Mouse (Mus musculus) limb, embryonic 13.5 days (tissue): ENCODE results near the gene Slc29a2. TPM values are rescaled to one million over a fixed set of nuclear protein-coding genes. Genes with fewer than 3 reads are reported as not detected.

Experiments
- ATAC-seq: fragments of 200-750 bp; cut with Nextera tagmentation; 2 replicates; pipeline ENCODE4 v1.8.0; 2017; ENCODE audit warnings: low read depth, moderate number of reproducible peaks, moderate TSS enrichment; ENCODE audit not compliant: low FRiP score
- H3K27ac ChIP-seq: fragments of 300-500 bp; sonication (generic); 2 replicates; pipeline ENCODE4 v1.5.1; 2015; ENCODE audit warnings: inconsistent platforms, mild to moderate bottlenecking, moderate library complexity
- H3K27me3 ChIP-seq: fragments of 300-500 bp; sonication (generic); 2 replicates; pipeline ENCODE4 v1.6.1; 2015; ENCODE audit warnings: mild to moderate bottlenecking, inconsistent platforms
- H3K36me3 ChIP-seq: fragments of 300-500 bp; sonication (generic); 2 replicates; pipeline ENCODE4 v1.6.1; 2015; ENCODE audit warnings: inconsistent platforms, mild to moderate bottlenecking, moderate library complexity
- H3K4me1 ChIP-seq: fragments of 300-500 bp; sonication (generic); 2 replicates; pipeline ENCODE4 v1.6.1; 2015; ENCODE audit warnings: inconsistent platforms
- H3K4me2 ChIP-seq: fragments of 300-500 bp; sonication (generic); replicated peaks from 2 replicates; pipeline ENCODE4 v1.6.1; 2015; ENCODE audit warnings: inconsistent platforms, mild to moderate bottlenecking, moderate library complexity
- H3K4me3 ChIP-seq: fragments of 300-500 bp; sonication (generic); 2 replicates; pipeline ENCODE4 v1.5.1; 2015; ENCODE audit warnings: moderate library complexity, mild to moderate bottlenecking, inconsistent platforms
- H3K9ac ChIP-seq: fragments of 300-500 bp; sonication (generic); 2 replicates; pipeline ENCODE4 v1.6.1; 2015; ENCODE audit warnings: mild to moderate bottlenecking, inconsistent platforms
- H3K9me3 ChIP-seq: fragments of 300-500 bp; sonication (generic); 2 replicates; pipeline ENCODE4 v1.6.1; 2016; ENCODE audit warnings: inconsistent platforms
- WGBS: fragments of 180-500 bp; shearing (Covaris S2); methylation state at CpG from one replicate; pipeline ENCODE4 v1.1.7; 2015; 5-methylcytosine and 5-hydroxymethylcytosine counted together
- polyA plus RNA-seq: library from polyadenylated mRNA; unstranded; fragments of >200 nt; fragmentation: Nextera tagmentation; extraction: Ambion mirVana; gene quantifications from 2 replicates; pipeline ENCODE4 v1.2.1, GENCODE M21; 2015

The Slc29a2 gene
- polyA plus RNA-seq, 1 experiment from 2014 or later = 6.0 TPM

GRCm38 (mm10) chr19:5051515-5051914, 27.9 kb downstream of the Slc29a2 start:
- Histone ChIP-seq H3K4me1 (peaks cover 28% of the 10 kb centered on the region), H3K9me3 (no peaks in the 10 kb centered on the region), H3K4me3 (peak overlapping the region; percentile 24; the same call in 1 of the 2 replicates), H3K9ac (0 out of 2 replicates have a peak overlapping the region, but pooled peaks have one; percentile 50), H3K27ac (no peak overlapping the region), H3K4me2 (peak overlapping the region; percentile 47), H3K36me3 (peaks cover 32% of the 10 kb centered on the region), H3K27me3 (peaks cover 63% of the 10 kb centered on the region)
- ATAC-seq = no peak
- WGBS = 39% methylated on average over 3 of the region's 3 CpGs

DNA sequence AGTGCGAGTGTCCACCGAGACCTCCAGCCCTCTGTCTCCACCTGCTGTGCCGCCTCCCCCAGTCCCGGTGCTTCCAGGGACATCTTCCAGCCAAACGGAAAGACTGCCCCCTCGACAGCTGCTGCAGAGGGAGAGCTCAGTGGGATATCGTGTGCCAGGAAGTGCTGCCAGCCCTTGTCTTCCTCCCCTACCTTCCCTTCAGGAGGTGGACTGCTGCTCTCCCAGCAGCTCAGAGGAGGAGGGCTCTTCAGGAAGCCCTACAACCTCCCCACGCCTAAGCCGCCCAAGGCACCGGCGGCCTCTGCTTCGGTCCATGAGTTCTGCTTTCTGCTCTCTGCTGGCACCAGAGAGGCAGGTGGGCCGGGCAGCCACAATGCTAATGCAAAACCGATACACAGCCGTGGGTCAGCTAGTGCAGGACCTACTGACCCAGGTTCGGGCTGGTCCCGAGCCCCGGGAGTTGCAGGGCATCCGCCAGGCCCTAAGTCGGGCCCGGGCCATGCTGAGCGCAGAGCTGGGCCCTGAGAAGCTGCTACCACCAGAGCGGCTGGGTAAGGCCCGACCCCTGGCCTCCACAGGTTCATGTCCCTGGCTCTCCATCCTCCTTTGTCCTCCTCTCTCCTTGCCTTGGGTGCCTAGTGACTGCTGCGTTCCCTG, 28.6 kb downstream of the Slc29a2 start:
- WGBS = 27% methylated on average over 25 of the region's 25 CpGs
- peaks cover 31% of the 10 kb centered on the region for H3K4me1 ChIP-seq
- H3K36me3 ChIP-seq = peaks cover 24% of the 10 kb centered on the region
- peak overlapping the region; percentile 23; the same call in 1 of the 2 replicates for H3K4me2 ChIP-seq
- no peak overlapping the region for H3K4me3 ChIP-seq
- H3K9ac ChIP-seq = no peak overlapping the region
- no peaks in the 10 kb centered on the region for H3K9me3 ChIP-seq
- no peak overlapping the region for H3K27ac ChIP-seq
- no peak for ATAC-seq
- peaks cover 63% of the 10 kb centered on the region for H3K27me3 ChIP-seq

DNA sequence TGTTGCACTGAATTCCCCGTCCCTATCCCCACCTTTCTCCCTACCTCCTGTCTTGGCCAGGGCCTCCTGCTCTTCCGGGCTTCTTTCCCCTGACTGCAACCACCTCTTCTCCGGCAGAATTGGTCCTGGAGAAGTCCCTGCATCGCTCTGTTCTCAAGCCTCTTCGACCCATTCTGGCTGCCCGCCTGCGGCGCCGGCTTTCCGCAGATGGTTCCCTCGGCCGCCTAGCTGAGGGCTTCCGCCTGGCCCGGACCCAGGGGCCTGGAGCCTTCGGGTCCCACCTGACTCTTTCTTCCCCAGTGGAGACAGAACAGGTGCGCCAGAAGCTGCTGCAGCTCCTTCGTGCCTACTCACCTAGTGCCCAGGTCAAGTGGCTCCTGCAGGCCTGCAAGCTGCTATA, 29.2 kb downstream of the Slc29a2 start:
- H3K9ac ChIP-seq = no peak overlapping the region
- ATAC-seq = no peak
- no peak overlapping the region for H3K27ac ChIP-seq
- H3K4me1 ChIP-seq = peaks cover 32% of the 10 kb centered on the region
- peaks cover 18% of the 10 kb centered on the region for H3K36me3 ChIP-seq
- 56% methylated on average over 17 of the region's 17 CpGs for WGBS
- H3K27me3 ChIP-seq = peaks cover 63% of the 10 kb centered on the region
- H3K9me3 ChIP-seq = no peaks in the 10 kb centered on the region
- H3K4me3 ChIP-seq = no peak overlapping the region
- no peak overlapping the region for H3K4me2 ChIP-seq

GRCm38 (mm10) chr19:5053909-5054308, 30.2 kb downstream of the Slc29a2 start:
- H3K27me3 ChIP-seq = peaks cover 63% of the 10 kb centered on the region
- no peaks in the 10 kb centered on the region for H3K9me3 ChIP-seq
- no peak overlapping the region for H3K4me3 ChIP-seq
- H3K27ac ChIP-seq = no peak overlapping the region
- WGBS = 19% methylated on average over 9 of the region's 9 CpGs
- ATAC-seq = no peak
- H3K36me3 ChIP-seq = peaks cover 8% of the 10 kb centered on the region
- peaks cover 42% of the 10 kb centered on the region for H3K4me1 ChIP-seq
- no peak overlapping the region for H3K9ac ChIP-seq
- H3K4me2 ChIP-seq = no peak overlapping the region

- no peak overlapping the region for H3K9ac ChIP-seq
- no peak for ATAC-seq
- peaks cover 43% of the 10 kb centered on the region for H3K27me3 ChIP-seq
- no peaks in the 10 kb centered on the region for H3K9me3 ChIP-seq
- WGBS = 8% methylated on average over 6 of the region's 6 CpGs
- peaks cover 47% of the 10 kb centered on the region for H3K4me1 ChIP-seq
- H3K4me3 ChIP-seq = no peak overlapping the region
- no peaks in the 10 kb centered on the region for H3K36me3 ChIP-seq
- no peak overlapping the region for H3K27ac ChIP-seq
- peak overlapping the region; percentile 25; the same call in 1 of the 2 replicates for H3K4me2 ChIP-seq
Measured at GRCm38 (mm10) chr19:5056251-5056650, 32.6 kb downstream of the Slc29a2 start.

- 26% methylated on average over 16 of the region's 16 CpGs for WGBS
- peak overlapping the region; percentile 32; the same call in 1 of the 2 replicates for H3K9ac ChIP-seq
- no peaks in the 10 kb centered on the region for H3K9me3 ChIP-seq
- ATAC-seq = no peak
- no peak overlapping the region; the same call in 1 of the 2 replicates for H3K27ac ChIP-seq
- no peaks in the 10 kb centered on the region for H3K36me3 ChIP-seq
- no peak overlapping the region for H3K4me3 ChIP-seq
- peaks cover 24% of the 10 kb centered on the region for H3K27me3 ChIP-seq
- H3K4me2 ChIP-seq = no peak overlapping the region
- peaks cover 43% of the 10 kb centered on the region for H3K4me1 ChIP-seq
Measured at GRCm38 (mm10) chr19:5057876-5058775, 34.5 kb downstream of the Slc29a2 start.

DNA sequence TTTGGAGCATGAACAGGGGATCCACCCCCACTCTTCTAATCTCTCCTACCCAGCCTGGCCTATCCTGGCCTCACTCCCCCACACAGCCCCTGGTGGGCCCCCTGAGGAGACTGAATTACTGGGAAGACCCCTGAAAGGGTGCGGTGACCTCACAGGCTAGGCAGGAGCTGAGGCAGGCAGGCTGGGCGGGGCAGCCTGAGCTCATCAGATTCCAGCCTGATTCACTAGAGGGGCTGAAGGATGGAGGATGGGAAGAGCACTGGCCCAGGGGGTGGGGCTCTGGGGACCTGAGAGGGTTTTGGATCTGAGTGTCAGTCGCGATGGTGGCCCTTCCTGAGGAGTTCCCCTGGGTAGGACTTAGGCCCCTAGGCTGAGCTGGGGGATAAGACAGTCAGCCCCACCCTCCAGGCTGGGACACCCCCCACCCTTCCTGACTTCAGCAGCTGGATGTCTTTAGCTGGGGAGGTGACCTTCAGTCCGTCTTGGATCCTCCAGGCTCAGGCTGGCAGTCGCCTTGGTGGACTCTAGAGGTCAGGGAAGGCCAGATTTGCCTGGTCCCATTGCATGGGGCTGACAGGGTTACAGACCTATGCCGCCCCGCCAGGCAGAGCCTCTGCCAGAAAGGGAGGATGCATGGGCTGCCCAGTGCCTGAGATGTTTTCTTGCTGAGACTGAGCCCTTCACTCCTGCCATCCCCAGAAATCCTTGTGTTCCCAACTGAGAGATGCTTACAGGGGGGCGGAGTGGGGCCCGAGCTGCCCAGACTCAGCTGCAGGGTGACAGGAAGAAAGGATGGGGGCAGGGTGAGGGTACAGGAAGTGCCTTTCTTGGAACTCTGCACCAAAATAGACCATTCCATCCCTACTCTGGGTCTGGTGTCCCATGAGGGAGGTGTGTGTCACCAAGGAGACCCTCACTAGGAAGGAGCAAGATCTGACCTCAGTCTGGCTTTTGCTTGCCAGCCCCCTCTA, 35.4 kb downstream of the Slc29a2 start:
- 0 out of 2 replicates have a peak overlapping the region, but pooled peaks have one; percentile 9 for H3K4me2 ChIP-seq
- H3K27ac ChIP-seq = no peak overlapping the region; the same call in 1 of the 2 replicates
- peaks cover 15% of the 10 kb centered on the region for H3K27me3 ChIP-seq
- H3K4me1 ChIP-seq = peaks cover 43% of the 10 kb centered on the region
- no peak overlapping the region for H3K4me3 ChIP-seq
- peak overlapping the region; percentile 32 for H3K9ac ChIP-seq
- ATAC-seq = no peak
- WGBS = 19% methylated on average over 10 of the region's 10 CpGs
- no peaks in the 10 kb centered on the region for H3K36me3 ChIP-seq
- H3K9me3 ChIP-seq = no peaks in the 10 kb centered on the region

DNA sequence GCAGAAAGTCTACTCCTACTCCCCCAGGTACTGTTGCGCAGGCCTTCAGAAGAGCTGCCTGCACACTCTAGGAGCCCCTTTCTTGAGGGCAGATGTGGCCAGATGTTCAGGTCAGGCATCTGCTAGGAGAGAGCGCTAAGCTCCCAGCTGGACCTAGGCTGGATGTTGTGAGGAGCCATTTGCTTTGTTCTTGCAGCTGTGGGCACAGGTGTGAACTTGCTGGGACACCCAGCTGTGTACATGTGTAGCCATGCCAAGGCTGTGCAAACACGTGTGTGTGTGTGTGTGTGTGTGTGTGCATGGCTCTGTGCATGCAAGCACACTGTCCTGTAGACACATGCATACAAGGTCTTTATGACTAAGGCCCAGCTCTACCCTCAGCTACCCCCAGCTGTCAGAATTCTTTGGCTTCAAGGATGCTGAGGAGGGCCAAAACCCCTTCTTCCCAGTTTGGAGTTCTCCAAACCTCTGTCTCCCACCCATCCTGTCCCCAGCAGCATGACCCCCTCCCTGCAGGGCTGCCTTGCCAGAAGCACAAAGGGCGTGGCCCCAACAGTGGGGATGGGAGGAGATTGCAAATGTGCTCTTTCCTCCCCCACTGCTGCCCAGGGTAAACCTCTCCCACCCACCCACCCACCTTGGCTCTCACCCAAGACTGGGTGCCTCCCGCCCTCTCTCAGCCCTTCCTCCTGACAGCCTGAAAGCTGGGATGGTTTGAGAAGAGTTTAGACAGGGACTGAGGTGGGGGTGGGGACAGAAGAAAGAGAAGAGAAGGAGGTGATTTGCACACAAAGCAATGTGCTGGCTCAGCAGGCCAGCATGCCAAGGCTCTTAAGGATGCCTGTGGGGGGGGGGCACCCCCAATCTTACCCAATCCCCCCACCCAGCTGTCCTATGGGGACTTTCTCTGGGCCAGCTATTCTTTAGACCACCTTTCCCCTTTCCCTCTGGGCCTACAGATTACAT, 37.0 kb downstream of the Slc29a2 start:
- no peaks in the 10 kb centered on the region for H3K36me3 ChIP-seq
- no peak overlapping the region for H3K4me2 ChIP-seq
- 26% methylated on average over 5 of the region's 5 CpGs for WGBS
- no peaks in the 10 kb centered on the region for H3K27me3 ChIP-seq
- H3K9ac ChIP-seq = no peak overlapping the region
- H3K4me3 ChIP-seq = no peak overlapping the region
- peaks cover 51% of the 10 kb centered on the region for H3K4me1 ChIP-seq
- H3K27ac ChIP-seq = peak overlapping the region; percentile 44; the same call in 1 of the 2 replicates
- no peaks in the 10 kb centered on the region for H3K9me3 ChIP-seq
- peak; percentile 39; the same call in 1 of the 2 replicates for ATAC-seq

DNA sequence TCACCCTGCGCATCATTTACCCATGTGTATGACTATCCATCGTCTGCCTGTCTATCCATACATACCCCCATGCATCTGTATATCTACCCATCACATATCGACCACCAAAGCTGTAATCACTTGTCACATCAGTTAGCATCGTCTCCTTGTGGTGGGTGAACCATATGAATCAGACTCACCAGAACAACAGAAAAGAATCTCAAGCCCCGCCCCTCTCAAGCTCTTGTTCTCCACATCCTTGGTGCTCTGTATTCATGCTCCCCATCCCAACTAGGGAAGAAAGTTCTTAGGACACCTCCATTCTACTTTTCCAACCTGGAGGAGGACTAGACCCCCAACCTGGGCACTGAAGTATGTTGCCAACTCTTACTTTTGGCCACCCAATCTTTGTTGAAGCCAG, 38.4 kb downstream of the Slc29a2 start:
- Histone ChIP-seq H3K4me1 (peaks cover 51% of the 10 kb centered on the region), H3K27ac (no peak overlapping the region), H3K36me3 (no peaks in the 10 kb centered on the region), H3K27me3 (no peaks in the 10 kb centered on the region), H3K9ac (no peak overlapping the region), H3K9me3 (no peaks in the 10 kb centered on the region), H3K4me3 (no peak overlapping the region), H3K4me2 (no peak overlapping the region)
- 88% methylated on average over 5 of the region's 5 CpGs for WGBS
- ATAC-seq = no peak

- no peak for ATAC-seq
- H3K4me1 ChIP-seq = peaks cover 56% of the 10 kb centered on the region
- 46% methylated on average over 6 of the region's 6 CpGs for WGBS
Measured at GRCm38 (mm10) chr19:5062446-5062845, 38.8 kb downstream of the Slc29a2 start.

More at GRCm38 (mm10) chr19:5062446-5062845, 38.8 kb downstream of the Slc29a2 start:
- Histone ChIP-seq H3K4me3 (no peak overlapping the region), H3K27me3 (no peaks in the 10 kb centered on the region), H3K9ac (no peak overlapping the region), H3K27ac (no peak overlapping the region), H3K36me3 (no peaks in the 10 kb centered on the region), H3K4me2 (no peak overlapping the region), H3K9me3 (no peaks in the 10 kb centered on the region)
